Mouse (Mus musculus) hindbrain, embryonic 15.5 days (tissue): ENCODE data around the gene Sp100. TPM values are rescaled to one million over a fixed set of nuclear protein-coding genes. Genes with fewer than 3 reads are reported as not detected.
A peak's percentile ranks its signal among the peaks of the same experiment; 100 is the strongest.

Source experiments
- ATAC-seq: fragments of 200-750 bp; cut with Nextera tagmentation; 2 replicates; pipeline ENCODE4 v1.8.0; 2017; ENCODE audit warnings: low read depth, moderate number of reproducible peaks, moderate TSS enrichment; ENCODE audit not compliant: low FRiP score
- H3K27ac ChIP-seq: fragments of 300-500 bp; sonication (generic); replicated peaks from 2 replicates; pipeline ENCODE4 v1.5.1; 2015; ENCODE audit warnings: mild to moderate bottlenecking, inconsistent platforms
- H3K27me3 ChIP-seq: fragments of 300-500 bp; sonication (generic); 2 replicates; pipeline ENCODE4 v1.6.1; 2015; ENCODE audit warnings: control low read depth, inconsistent platforms
- H3K36me3 ChIP-seq: fragments of 300-500 bp; sonication (generic); 2 replicates; pipeline ENCODE4 v1.6.1; 2015; ENCODE audit warnings: control low read depth, inconsistent platforms
- H3K4me1 ChIP-seq: fragments of 300-500 bp; sonication (generic); replicated peaks from 2 replicates; pipeline ENCODE4 v1.6.1; 2015; ENCODE audit warnings: control low read depth, inconsistent platforms
- H3K4me2 ChIP-seq: fragments of 300-500 bp; sonication (generic); 2 replicates; pipeline ENCODE4 v1.6.1; 2015; ENCODE audit warnings: moderate library complexity, mild to moderate bottlenecking, inconsistent platforms
- H3K4me3 ChIP-seq: fragments of 300-500 bp; sonication (generic); 2 replicates; pipeline ENCODE4 v1.5.1; 2015; ENCODE audit warnings: mild to moderate bottlenecking, inconsistent platforms
- H3K9ac ChIP-seq: fragments of 300-500 bp; sonication (generic); 2 replicates; pipeline ENCODE4 v1.6.1; 2015; ENCODE audit warnings: inconsistent platforms
- H3K9me3 ChIP-seq: fragments of 300-500 bp; sonication (generic); 2 replicates; pipeline ENCODE4 v1.6.1; 2016; ENCODE audit warnings: control low read depth, inconsistent platforms
- WGBS: fragments of 180-500 bp; shearing (Covaris S2); methylation state at CpG from one replicate; pipeline ENCODE4 v1.1.7; 2015; 5-methylcytosine and 5-hydroxymethylcytosine counted together
- polyA plus RNA-seq: library from polyadenylated mRNA; unstranded; fragments of >200 nt; fragmentation: Nextera tagmentation; extraction: Ambion mirVana; gene quantifications from 2 replicates; pipeline ENCODE4 v1.2.1, GENCODE M21; 2015

Sp100 gene
- polyA plus RNA-seq, 1 experiment from 2014 or later = 0.78 TPM

DNA sequence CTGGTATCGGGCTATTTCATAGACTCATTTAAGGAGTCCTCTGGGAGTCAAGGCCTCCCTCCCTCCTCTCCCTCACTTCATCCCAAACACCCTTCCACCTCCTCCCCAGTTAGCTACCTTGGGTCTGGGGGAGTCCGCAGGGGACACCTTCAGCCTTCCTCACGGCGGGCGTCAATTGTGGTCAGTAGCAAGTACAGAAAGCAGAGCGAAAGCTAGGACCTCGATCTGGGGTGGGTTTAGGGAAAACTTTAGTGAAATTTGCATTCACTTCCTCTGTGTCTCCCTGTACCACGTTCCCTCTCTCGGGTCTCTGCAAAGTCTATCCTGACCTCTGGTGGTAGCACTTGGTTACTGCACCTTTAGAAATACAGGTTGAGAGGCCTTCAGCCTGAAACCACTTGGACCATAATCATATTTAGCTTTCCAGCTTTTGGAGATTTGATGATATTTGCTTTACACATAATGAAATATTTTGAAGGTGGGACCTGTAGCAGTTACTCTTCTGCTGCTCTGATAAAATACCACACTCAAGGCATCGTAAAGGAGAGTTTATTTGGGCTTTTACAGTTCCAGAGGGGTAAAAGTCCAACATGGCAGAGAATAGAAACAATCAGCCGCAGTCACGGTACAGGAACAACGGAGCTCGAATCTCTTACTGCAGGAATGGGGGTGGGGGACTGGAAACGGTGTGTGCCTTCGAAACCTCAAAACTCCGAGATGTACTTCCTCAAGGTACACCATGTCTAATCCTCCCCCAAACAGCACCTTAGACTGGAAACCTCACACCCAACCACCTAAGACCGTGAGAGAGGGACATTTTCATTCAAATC is 86.8 kb downstream of the Sp100 start:
- Histone ChIP-seq H3K4me1 (peaks cover 3% of the 10 kb centered on the region), H3K36me3 (no peaks in the 10 kb centered on the region), H3K27ac (no peak overlapping the region), H3K4me2 (peak overlapping the region; percentile 50), H3K4me3 (no peak overlapping the region), H3K27me3 (no peaks in the 10 kb centered on the region), H3K9me3 (no peaks in the 10 kb centered on the region), H3K9ac (no peak overlapping the region)
- ATAC-seq = peak; percentile 73
- WGBS = 43% methylated on average over 18 of the region's 18 CpGs

DNA sequence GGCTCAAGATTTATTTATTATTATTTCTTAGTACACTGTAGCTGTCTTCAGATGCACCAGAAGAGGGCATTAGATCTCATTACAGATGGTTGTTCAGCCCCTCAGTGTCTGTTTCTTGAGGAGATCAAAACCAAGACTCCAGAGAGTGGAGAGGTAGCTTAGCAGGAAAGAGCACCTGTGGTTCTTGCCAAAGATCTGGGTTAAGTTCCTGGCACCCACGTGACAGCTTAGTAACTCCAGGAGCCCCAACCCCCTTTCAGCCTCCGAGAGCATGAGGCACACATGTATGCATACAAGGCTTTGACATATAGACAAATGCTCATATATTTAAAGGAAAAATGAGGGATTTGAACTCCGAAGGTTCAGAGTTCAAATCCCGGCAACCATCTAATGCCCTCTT is 89.2 kb downstream of the Sp100 start:
- no peak overlapping the region for H3K27ac ChIP-seq
- H3K9me3 ChIP-seq = no peaks in the 10 kb centered on the region
- no peaks in the 10 kb centered on the region for H3K27me3 ChIP-seq
- peaks cover 3% of the 10 kb centered on the region for H3K4me1 ChIP-seq
- no peak overlapping the region for H3K4me3 ChIP-seq
- ATAC-seq = no peak
- no peak overlapping the region for H3K4me2 ChIP-seq
- 96% methylated on average over 4 of the region's 4 CpGs for WGBS
- H3K36me3 ChIP-seq = no peaks in the 10 kb centered on the region
- H3K9ac ChIP-seq = no peak overlapping the region

DNA sequence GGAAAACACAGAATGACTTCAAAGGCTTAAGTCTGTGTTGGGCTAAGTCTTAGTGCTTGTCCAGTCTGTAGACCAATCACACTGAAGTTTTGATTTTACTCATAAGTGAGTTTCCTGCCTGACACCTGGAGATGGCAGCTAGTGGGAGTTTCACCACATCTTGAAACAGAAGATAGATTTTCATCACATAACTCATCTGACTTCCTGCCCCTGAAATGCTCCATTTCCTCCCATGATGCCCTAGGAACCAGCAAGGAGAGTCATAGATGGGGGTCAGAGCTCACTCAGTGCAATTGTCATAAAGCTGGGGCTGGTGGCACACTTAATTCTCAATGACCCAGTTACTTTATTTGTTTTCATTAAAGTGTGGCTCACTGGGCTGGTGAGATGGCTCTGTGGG is 90.0 kb downstream of the Sp100 start:
- no peak overlapping the region for H3K4me3 ChIP-seq
- no peak overlapping the region for H3K27ac ChIP-seq
- no peaks in the 10 kb centered on the region for H3K27me3 ChIP-seq
- no peak for ATAC-seq
- peaks cover 3% of the 10 kb centered on the region for H3K4me1 ChIP-seq
- H3K4me2 ChIP-seq = no peak overlapping the region
- no peaks in the 10 kb centered on the region for H3K9me3 ChIP-seq
- no peak overlapping the region for H3K9ac ChIP-seq
- H3K36me3 ChIP-seq = no peaks in the 10 kb centered on the region

DNA sequence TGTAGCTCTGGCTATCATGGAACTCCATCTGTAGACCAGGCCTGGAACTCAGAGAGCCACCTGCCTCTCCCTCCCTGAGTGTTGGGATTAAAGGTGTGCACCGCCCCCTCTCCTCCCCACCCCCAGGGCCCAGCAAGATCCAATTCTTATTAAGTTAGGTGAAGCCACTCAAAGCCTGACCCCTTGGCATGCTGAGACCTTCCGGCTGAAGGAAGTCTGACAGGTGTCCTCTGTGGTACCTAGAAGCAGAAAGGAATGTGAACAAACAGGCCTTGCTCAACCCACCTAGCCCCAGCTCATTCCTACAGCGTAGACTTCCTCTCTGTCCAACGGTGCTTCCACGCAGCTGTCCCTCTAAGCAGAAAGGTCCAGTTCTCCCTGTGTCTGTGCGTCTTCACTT is 91.1 kb downstream of the Sp100 start:
- H3K4me2 ChIP-seq = no peak overlapping the region
- no peaks in the 10 kb centered on the region for H3K27me3 ChIP-seq
- WGBS = 92% methylated on average over 6 of the region's 6 CpGs

DNA sequence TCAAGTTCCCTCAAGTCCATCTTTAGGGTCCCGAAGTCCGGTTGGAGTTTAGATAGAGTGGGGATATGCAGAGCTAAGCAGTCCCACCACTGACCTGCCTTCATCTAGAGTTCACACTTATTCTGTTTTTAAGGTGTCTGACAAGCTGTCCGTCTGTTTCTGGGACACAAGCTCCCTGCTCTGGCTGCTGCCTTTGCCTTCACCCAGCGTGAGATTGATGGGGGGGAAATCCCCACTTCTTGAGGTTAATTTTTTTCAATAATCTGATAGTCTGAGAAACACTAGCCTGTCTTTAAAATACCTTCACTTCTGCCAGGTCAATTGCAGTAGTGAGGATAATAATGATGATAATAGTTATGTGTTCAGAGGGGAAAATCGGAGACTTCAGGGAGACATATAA is 92.5 kb downstream of the Sp100 start:
- 32% methylated on average over 5 of the region's 5 CpGs for WGBS

More for the DNA sequence above, 91.1 kb downstream of the Sp100 start:
- Histone ChIP-seq H3K4me3 (no peak overlapping the region), H3K9ac (no peak overlapping the region), H3K9me3 (no peaks in the 10 kb centered on the region), H3K27ac (no peak overlapping the region), H3K4me1 (peaks cover 3% of the 10 kb centered on the region), H3K36me3 (no peaks in the 10 kb centered on the region)
- no peak for ATAC-seq

DNA sequence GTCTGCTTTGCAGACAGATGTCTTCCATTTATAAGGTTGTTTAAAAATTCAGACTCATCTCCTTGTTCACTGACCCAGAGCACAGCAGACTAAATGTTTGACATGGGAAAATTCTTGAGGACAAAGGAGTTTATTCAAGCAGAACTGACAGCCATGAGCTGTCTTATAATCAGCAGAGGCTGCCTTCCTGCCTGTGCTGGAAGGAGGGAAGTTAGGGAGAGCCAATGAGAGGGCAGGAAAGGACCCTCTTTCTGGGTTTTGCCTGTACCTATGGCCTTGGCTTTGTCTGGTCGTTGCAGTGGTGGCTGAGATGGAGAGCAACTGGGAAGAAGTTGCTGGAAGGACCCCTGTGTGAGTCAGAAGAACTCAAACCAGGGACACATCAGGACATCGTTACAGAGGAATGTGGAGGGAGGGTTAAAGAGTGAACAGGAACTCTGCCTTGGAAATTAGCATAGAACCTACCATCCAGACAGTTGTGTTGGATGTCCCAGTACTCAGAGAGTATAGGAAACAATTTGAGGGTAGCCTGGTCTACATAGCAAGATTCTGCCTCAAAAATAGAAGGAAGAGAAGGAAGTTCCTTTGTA is 93.2 kb downstream of the Sp100 start:
- WGBS = 5% methylated on average over 2 of the region's 2 CpGs

More for the DNA sequence above, 92.5 kb downstream of the Sp100 start:
- Histone ChIP-seq H3K36me3 (no peaks in the 10 kb centered on the region), H3K9ac (no peak overlapping the region), H3K4me3 (no peak overlapping the region), H3K4me1 (no peaks in the 10 kb centered on the region), H3K9me3 (no peaks in the 10 kb centered on the region), H3K27me3 (no peaks in the 10 kb centered on the region), H3K4me2 (no peak overlapping the region), H3K27ac (no peak overlapping the region)
- no peak for ATAC-seq

DNA sequence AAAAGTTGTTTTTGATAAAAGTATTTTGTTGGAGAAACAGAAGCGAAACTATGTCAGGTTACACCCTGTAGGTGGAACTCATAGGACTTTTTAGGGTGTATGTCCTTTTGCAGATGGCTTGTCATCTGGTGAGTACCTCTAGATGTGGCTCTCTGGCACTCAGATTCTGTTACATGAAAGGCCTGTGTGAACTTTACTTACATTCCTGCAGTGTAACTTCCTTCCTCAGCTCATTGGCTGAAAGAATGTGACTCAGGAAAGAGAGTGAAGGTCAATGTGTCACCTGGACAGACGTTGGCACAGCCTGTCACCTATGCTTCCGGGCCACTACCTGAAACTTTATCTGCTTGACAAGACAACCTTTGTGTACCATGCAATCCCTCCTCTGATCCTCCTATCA is 94.8 kb downstream of the Sp100 start:
- Histone ChIP-seq H3K4me1 (no peaks in the 10 kb centered on the region), H3K36me3 (no peaks in the 10 kb centered on the region), H3K27ac (no peak overlapping the region), H3K27me3 (no peaks in the 10 kb centered on the region), H3K4me2 (no peak overlapping the region), H3K9ac (no peak overlapping the region), H3K9me3 (no peaks in the 10 kb centered on the region), H3K4me3 (no peak overlapping the region)
- ATAC-seq = no peak
- WGBS = 95% methylated on average over 3 of the region's 3 CpGs

More for the DNA sequence above, 93.2 kb downstream of the Sp100 start:
- Histone ChIP-seq H3K27me3 (no peaks in the 10 kb centered on the region), H3K9ac (no peak overlapping the region), H3K4me1 (no peaks in the 10 kb centered on the region), H3K4me3 (no peak overlapping the region), H3K9me3 (no peaks in the 10 kb centered on the region), H3K4me2 (no peak overlapping the region), H3K36me3 (no peaks in the 10 kb centered on the region), H3K27ac (no peak overlapping the region)
- ATAC-seq = peak; percentile 74

DNA sequence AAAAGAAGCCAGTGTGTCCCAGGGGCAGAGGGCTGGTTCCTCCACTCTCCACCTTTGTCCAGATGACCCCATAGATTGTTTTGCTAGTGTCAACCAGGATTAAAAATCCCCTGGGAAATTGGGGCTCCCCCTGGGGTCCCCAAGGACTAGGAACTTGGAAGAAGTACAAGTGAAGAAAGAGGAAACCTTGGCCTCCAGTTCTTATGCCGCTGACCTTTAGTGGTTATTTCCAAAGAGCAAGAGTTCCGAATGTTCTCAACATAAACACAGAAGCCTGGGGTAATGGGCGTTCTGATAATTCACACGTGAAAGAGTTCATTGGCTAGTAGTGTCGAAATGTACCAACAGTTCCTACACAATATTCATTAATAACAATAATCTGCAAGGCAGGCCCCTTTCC is 96.7 kb downstream of the Sp100 start:
- whole genome bisulfite sequencing = 90% methylated on average over 5 of the region's 5 CpGs
- Histone ChIP-seq H3K9me3 (no peaks in the 10 kb centered on the region), H3K27me3 (no peaks in the 10 kb centered on the region), H3K4me2 (no peak overlapping the region), H3K36me3 (no peaks in the 10 kb centered on the region), H3K9ac (no peak overlapping the region), H3K4me1 (no peaks in the 10 kb centered on the region), H3K27ac (no peak overlapping the region), H3K4me3 (no peak overlapping the region)
- ATAC-seq = no peak

DNA sequence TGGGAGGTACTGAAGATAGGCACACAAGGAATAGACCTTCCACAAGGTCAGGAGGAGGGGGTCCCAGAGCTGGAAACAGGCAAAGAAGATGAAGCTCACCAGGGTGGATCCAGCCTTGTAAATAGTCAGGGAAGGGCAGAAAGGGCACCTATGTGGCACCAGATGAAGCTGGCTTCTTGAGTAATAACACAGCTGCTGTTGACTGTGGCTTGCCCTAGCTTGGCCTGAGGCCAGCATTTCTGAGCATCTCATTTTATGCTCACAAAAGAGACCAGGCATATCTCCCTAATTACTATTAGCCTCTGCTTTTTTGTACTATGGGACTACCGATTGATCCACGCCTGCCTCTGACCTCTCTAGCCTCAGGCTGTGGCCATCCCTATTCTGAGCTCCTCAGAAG is 100.0 kb downstream of the Sp100 start:
- H3K4me1 ChIP-seq = no peaks in the 10 kb centered on the region
- ATAC-seq = no peak
- no peaks in the 10 kb centered on the region for H3K27me3 ChIP-seq
- no peak overlapping the region for H3K27ac ChIP-seq
- H3K4me3 ChIP-seq = no peak overlapping the region
- no peak overlapping the region for H3K9ac ChIP-seq
- no peak overlapping the region for H3K4me2 ChIP-seq
- 57% methylated on average over 2 of the region's 2 CpGs for WGBS
- no peaks in the 10 kb centered on the region for H3K9me3 ChIP-seq
- H3K36me3 ChIP-seq = no peaks in the 10 kb centered on the region

DNA sequence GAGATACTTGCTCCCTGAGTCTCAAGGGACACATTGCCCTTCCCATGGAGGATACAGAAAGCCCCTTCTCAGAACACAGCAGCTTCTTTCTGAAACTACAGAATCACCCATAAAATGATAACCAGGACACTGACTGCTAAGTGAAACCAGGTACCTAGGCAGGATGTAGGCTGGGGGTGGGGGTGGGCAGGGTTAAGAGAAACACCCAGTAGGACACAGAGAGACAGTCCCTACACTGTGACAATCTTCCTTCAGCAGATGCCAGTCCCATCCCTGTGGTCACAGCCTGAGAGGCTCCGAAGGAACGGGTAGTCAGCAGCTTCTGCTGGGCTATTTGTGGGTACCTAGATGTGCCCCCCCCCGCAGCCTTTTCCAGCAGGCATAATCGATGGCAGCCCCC is 100.9 kb downstream of the Sp100 start:
- no peak for ATAC-seq
- 87% methylated on average over 4 of the region's 4 CpGs for WGBS
- H3K4me3 ChIP-seq = no peak overlapping the region
- no peaks in the 10 kb centered on the region for H3K9me3 ChIP-seq
- no peaks in the 10 kb centered on the region for H3K4me1 ChIP-seq
- H3K4me2 ChIP-seq = no peak overlapping the region
- no peaks in the 10 kb centered on the region for H3K36me3 ChIP-seq
- no peak overlapping the region for H3K27ac ChIP-seq
- H3K27me3 ChIP-seq = no peaks in the 10 kb centered on the region
- no peak overlapping the region for H3K9ac ChIP-seq

DNA sequence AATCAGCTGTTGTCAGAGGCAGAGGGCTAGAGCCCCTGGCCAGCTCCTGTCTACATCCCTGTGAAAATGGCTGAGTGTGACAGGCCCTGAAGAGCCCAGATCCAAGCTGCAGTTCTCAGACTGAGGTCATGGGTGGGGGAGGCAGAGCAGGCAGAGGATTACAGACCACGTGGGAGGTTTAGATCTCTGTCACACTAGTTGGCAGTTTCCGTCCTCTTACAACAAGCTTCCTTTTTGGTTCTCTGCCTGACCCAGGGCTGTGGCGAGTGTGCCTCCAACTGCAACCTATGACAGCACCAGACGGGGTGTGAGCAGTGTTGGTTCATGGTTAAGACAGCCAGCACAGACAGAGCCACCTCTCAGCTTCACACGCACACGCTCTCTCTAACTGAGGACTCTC is 101.7 kb downstream of the Sp100 start:
- Histone ChIP-seq H3K27ac (no peak overlapping the region), H3K9me3 (no peaks in the 10 kb centered on the region), H3K4me1 (no peaks in the 10 kb centered on the region), H3K9ac (no peak overlapping the region), H3K27me3 (no peaks in the 10 kb centered on the region), H3K4me3 (no peak overlapping the region), H3K36me3 (no peaks in the 10 kb centered on the region), H3K4me2 (no peak overlapping the region)
- 65% methylated on average over 6 of the region's 6 CpGs for WGBS
- no peak for ATAC-seq

DNA sequence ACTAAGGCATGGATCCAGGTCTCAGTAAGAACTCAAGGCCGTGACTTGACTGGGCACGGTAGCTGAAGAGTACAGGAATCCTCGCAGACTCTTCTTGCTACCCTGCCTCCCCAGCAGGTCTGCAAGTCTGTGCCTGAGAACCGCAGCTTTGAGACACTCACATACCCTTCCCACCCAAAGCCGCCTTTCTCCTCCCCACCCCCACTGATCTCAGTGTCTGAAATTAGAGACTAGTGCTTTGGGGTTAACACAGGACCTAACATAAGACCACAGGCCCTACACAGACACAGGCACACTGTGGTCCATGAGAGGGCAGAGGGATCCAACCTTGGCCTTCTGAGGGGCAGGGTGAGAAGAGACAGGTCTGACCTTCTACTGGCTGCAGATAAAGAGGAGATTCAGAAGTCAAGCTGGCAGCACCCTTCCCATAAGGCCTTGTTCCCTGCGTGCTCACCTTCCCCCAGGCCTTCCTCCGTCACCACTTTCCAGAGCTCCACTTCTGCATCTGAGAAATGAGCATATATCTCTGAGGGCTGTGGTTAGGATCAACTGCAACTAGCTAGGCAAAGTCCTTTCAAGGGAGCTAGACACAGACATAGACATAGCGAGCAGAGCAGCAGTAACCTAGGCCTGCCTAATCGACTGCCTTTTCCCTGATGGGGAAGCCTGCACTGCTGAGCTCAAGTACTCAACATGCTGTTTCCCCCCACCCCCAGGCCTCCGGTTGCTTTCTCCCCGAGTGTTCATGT is 102.3 kb downstream of the Sp100 start:
- no peak overlapping the region for H3K9ac ChIP-seq
- no peak overlapping the region for H3K27ac ChIP-seq
- no peak overlapping the region for H3K4me3 ChIP-seq
- H3K9me3 ChIP-seq = no peaks in the 10 kb centered on the region
- no peak for ATAC-seq
- H3K36me3 ChIP-seq = no peaks in the 10 kb centered on the region
- WGBS = 89% methylated on average over 11 of the region's 11 CpGs
- no peak overlapping the region for H3K4me2 ChIP-seq
- no peaks in the 10 kb centered on the region for H3K4me1 ChIP-seq
- no peaks in the 10 kb centered on the region for H3K27me3 ChIP-seq
